Mouse (Mus musculus) lung, postnatal 0 days (tissue): Measurements from ENCODE around the gene Hectd1. TPM values are rescaled to one million over a fixed set of nuclear protein-coding genes. Genes with fewer than 3 reads are reported as not detected.

Experiments
- ATAC-seq: fragments of 200-750 bp; cut with Nextera tagmentation; 2 replicates; pipeline ENCODE4 v1.8.0; 2017; ENCODE audit warnings: moderate library complexity
- DNase-seq: peaks from one replicate; pipeline ENCODE4 v3.0.0-alpha.2; 2016; ENCODE audit warnings: low spot score
- H3K27ac ChIP-seq: fragments of 300-500 bp; sonication (generic); 2 replicates; pipeline ENCODE4 v1.5.1; 2014; ENCODE audit warnings: antibody characterized with exemption, mild to moderate bottlenecking, low read length, mixed read lengths
- H3K27me3 ChIP-seq: fragments of 300-500 bp; sonication (generic); replicated peaks from 2 replicates; pipeline ENCODE4 v1.6.1; 2014; ENCODE audit warnings: low read length, mixed read lengths; ENCODE audit not compliant: insufficient read depth
- H3K36me3 ChIP-seq: fragments of 300-500 bp; sonication (generic); 2 replicates; pipeline ENCODE4 v1.6.1; 2014; ENCODE audit warnings: low read length, mixed read lengths; ENCODE audit not compliant: insufficient read depth
- H3K4me1 ChIP-seq: fragments of 300-500 bp; sonication (generic); 2 replicates; pipeline ENCODE4 v1.6.1; 2014; ENCODE audit warnings: antibody characterized with exemption, low read depth, low read length, mixed read lengths; ENCODE audit not compliant: insufficient read depth
- H3K4me2 ChIP-seq: fragments of 300-500 bp; sonication (generic); replicated peaks from 2 replicates; pipeline ENCODE4 v1.6.1; 2014; ENCODE audit warnings: low read depth, mild to moderate bottlenecking, low read length, moderate library complexity, mixed read lengths
- H3K4me3 ChIP-seq: fragments of 300-500 bp; sonication (generic); 2 replicates; pipeline ENCODE4 v1.5.1; 2014; ENCODE audit warnings: low read depth, low read length
- H3K9ac ChIP-seq: fragments of 300-500 bp; sonication (generic); replicated peaks from 2 replicates; pipeline ENCODE4 v1.6.1; 2014; ENCODE audit warnings: low read depth, mild to moderate bottlenecking
- H3K9me3 ChIP-seq: fragments of 300-500 bp; sonication (generic); 2 replicates; pipeline ENCODE4 v1.6.1; 2016; ENCODE audit warnings: low read length, mixed read lengths
- CTCF ChIP-seq: IDR thresholded peaks from 2 replicates; pipeline ENCODE4 v1.5.1; 2016; ENCODE audit warnings: antibody characterized with exemption, mild to moderate bottlenecking
- EP300 ChIP-seq: IDR thresholded peaks from 2 replicates; pipeline ENCODE4 v1.6.1; 2016; ENCODE audit warnings: antibody characterized with exemption, mild to moderate bottlenecking, control low read depth
- WGBS: fragments of 180-500 bp; shearing (Covaris S2); extraction: QIAGEN DNeasy Blood & Tissue Kit; methylation state at CpG from one replicate; pipeline ENCODE4 v1.1.7; 2014; 5-methylcytosine and 5-hydroxymethylcytosine counted together
- polyA plus RNA-seq: library from polyadenylated mRNA; unstranded; fragments of >200 nt; fragmentation: Nextera tagmentation; extraction: Ambion mirVana; gene quantifications from 2 replicates; pipeline ENCODE4 v1.2.1, GENCODE M21; 2015

Hectd1 gene
- polyA plus RNA-seq, 1 experiment from 2014 or later, result 27.5 TPM

GRCm38 (mm10) chr12:51759374-51759773 is 70.0 kb downstream of the Hectd1 start:
- Histone ChIP-seq H3K27ac (no peak overlapping the region), H3K36me3 (peaks cover 53% of the 10 kb centered on the region), H3K9ac (no peak overlapping the region), H3K4me2 (no peak overlapping the region), H3K27me3 (no peaks in the 10 kb centered on the region), H3K4me1 (no peaks in the 10 kb centered on the region), H3K4me3 (no peak overlapping the region), H3K9me3 (no peaks in the 10 kb centered on the region)
- DNase-seq, result no peak
- no peak for ATAC-seq
- 94% methylated on average over 3 of the region's 3 CpGs for WGBS
- TF ChIP-seq CTCF (no peak), EP300 (no peak)

- H3K27ac ChIP-seq, result no peak overlapping the region
- H3K36me3 ChIP-seq, result peaks cover 65% of the 10 kb centered on the region
- ATAC-seq (no peak), DNase-seq (no peak)
- H3K4me1 ChIP-seq, result no peaks in the 10 kb centered on the region
- no peak overlapping the region for H3K4me2 ChIP-seq
- H3K4me3 ChIP-seq, result no peak overlapping the region
- no peaks in the 10 kb centered on the region for H3K9me3 ChIP-seq
- H3K27me3 ChIP-seq, result no peaks in the 10 kb centered on the region
- no peak overlapping the region for H3K9ac ChIP-seq
- TF ChIP-seq CTCF (no peak), EP300 (no peak)
These were observed 72.8 kb downstream of the Hectd1 start for GRCm38 (mm10) chr12:51756599-51756961.

- H3K27me3 ChIP-seq, result no peaks in the 10 kb centered on the region
- no peak overlapping the region for H3K9ac ChIP-seq
- H3K9me3 ChIP-seq, result no peaks in the 10 kb centered on the region
- H3K27ac ChIP-seq, result no peak overlapping the region
- no peak for ATAC-seq
- WGBS, result 95% methylated on average over 12 of the region's 12 CpGs
- H3K36me3 ChIP-seq, result peaks cover 68% of the 10 kb centered on the region
- H3K4me3 ChIP-seq, result no peak overlapping the region
- TF ChIP-seq CTCF (no peak), EP300 (no peak)
- DNase-seq, result no peak
- no peaks in the 10 kb centered on the region for H3K4me1 ChIP-seq
- H3K4me2 ChIP-seq, result no peak overlapping the region
These were observed 73.3 kb downstream of the Hectd1 start for GRCm38 (mm10) chr12:51755938-51756598.

GRCm38 (mm10) chr12:51747348-51747747 is 82.0 kb downstream of the Hectd1 start:
- no peaks in the 10 kb centered on the region for H3K4me1 ChIP-seq
- H3K9me3 ChIP-seq, result no peaks in the 10 kb centered on the region
- DNase-seq (no peak), ATAC-seq (no peak)
- no peak overlapping the region for H3K4me3 ChIP-seq
- H3K4me2 ChIP-seq, result no peak overlapping the region
- TF ChIP-seq CTCF (peak; percentile 30; the same call in 1 of the 2 replicates), EP300 (no peak)
- no peak overlapping the region for H3K9ac ChIP-seq
- no peak overlapping the region for H3K27ac ChIP-seq
- WGBS, result 80% methylated on average over 2 of the region's 2 CpGs
- H3K36me3 ChIP-seq, result peaks cover 61% of the 10 kb centered on the region
- no peaks in the 10 kb centered on the region for H3K27me3 ChIP-seq

- ATAC-seq, result no peak
- Histone ChIP-seq H3K4me3 (no peak overlapping the region), H3K9ac (no peak overlapping the region), H3K9me3 (no peaks in the 10 kb centered on the region), H3K36me3 (peaks cover 40% of the 10 kb centered on the region), H3K27me3 (no peaks in the 10 kb centered on the region), H3K4me1 (no peaks in the 10 kb centered on the region), H3K27ac (no peak overlapping the region), H3K4me2 (no peak overlapping the region)
- no peak for DNase-seq
- no peak for TF ChIP-seq CTCF
- no peak for TF ChIP-seq EP300
- WGBS, result 60% methylated on average over 6 of the region's 6 CpGs
These were observed 84.4 kb downstream of the Hectd1 start for GRCm38 (mm10) chr12:51744957-51745356.

DNA sequence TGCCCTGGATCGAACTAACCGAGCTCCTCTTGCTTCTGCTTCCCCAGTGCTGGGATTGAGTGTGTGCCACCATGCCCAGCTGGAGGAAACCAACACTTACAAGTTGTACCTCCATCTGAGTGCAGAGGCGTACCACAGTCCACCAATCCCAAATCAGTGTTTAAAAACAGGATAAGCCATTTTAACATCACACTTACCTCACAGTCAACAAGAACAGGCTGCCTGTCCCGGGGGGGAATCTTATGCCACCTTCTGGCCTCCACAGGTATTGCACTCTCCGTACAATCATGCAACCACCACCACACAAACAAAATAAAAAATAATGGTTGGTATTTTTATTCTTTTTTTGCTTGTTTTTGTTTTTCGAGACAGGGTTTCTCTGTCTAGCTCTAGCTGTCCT is 87.6 kb downstream of the Hectd1 start:
- Histone ChIP-seq H3K27me3 (no peaks in the 10 kb centered on the region), H3K27ac (no peak overlapping the region), H3K4me1 (no peaks in the 10 kb centered on the region), H3K4me2 (no peak overlapping the region), H3K9me3 (no peaks in the 10 kb centered on the region), H3K9ac (no peak overlapping the region), H3K36me3 (peaks cover 28% of the 10 kb centered on the region), H3K4me3 (no peak overlapping the region)
- TF ChIP-seq EP300, result no peak
- peak; percentile 80 for TF ChIP-seq CTCF
- ATAC-seq (0 out of 2 replicates have a peak, but pooled peaks have one; percentile 9), DNase-seq (peak; percentile 48)
- whole genome bisulfite sequencing, result 80% methylated on average over 6 of the region's 6 CpGs
